Mouse (Mus musculus): ENCODE measurements at regions not wholly inside any gene's neighbourhood (a gene's known extent, or its start where the extent isn't known, plus 50 kb on each side); places are given as distances from the start of the nearest gene placed in this dataset.

- TF ChIP-seq CTCF (IDR thresholded peaks at IDR 0.05), result no peak
- DNase-seq, result no peak
- intact Hi-C loops (cut with DNase I), result no loop called here
- peak overlapping the region; percentile 43; the same call in 1 of the 2 replicates for H3K27ac ChIP-seq
- no peak overlapping the region for H3K4me3 ChIP-seq
These were observed 78.9 kb upstream of the Cav2 start for GRCm38 (mm10) chr6:17201916-17202636.

- no peak for DNase-seq
- Histone ChIP-seq H3K4me3 (no peak overlapping the region), H3K27ac (no peak overlapping the region)
- intact Hi-C loops (cut with DNase I), result no loop called here
- no peak for TF ChIP-seq CTCF (IDR thresholded peaks at IDR 0.05)
These were observed 77.7 kb upstream of the Cav2 start for GRCm38 (mm10) chr6:17203302-17203701.

GRCm38 (mm10) chr6:17203900-17204686, 76.9 kb upstream of the Cav2 start:
- intact Hi-C loops (cut with DNase I), result no loop called here
- Histone ChIP-seq H3K4me3 (no peak overlapping the region), H3K27ac (no peak overlapping the region)
- TF ChIP-seq CTCF (IDR thresholded peaks at IDR 0.05), result no peak
- DNase-seq, result no peak

GRCm38 (mm10) chr6:17206932-17207331, 74.1 kb upstream of the Cav2 start:
- no peak for DNase-seq
- H3K27ac ChIP-seq, result no peak overlapping the region
- H3K4me3 ChIP-seq, result no peak overlapping the region
- TF ChIP-seq CTCF (IDR thresholded peaks at IDR 0.05), result no peak
- intact Hi-C loops (cut with DNase I), result no loop called here

GRCm38 (mm10) chr6:17209792-17210191, 71.2 kb upstream of the Cav2 start:
- H3K27ac ChIP-seq, result peak overlapping the region; percentile 43; the same call in 1 of the 2 replicates
- no peak for TF ChIP-seq CTCF (IDR thresholded peaks at IDR 0.05)

GRCm38 (mm10) chr6:17211346-17211745, 69.6 kb upstream of the Cav2 start:
- intact Hi-C loops (cut with DNase I), result no loop called here
- peak overlapping the region; percentile 59 for H3K27ac ChIP-seq
- TF ChIP-seq CTCF (IDR thresholded peaks at IDR 0.05), result no peak
- DNase-seq, result no peak
- H3K4me3 ChIP-seq, result no peak overlapping the region

More at GRCm38 (mm10) chr6:17209792-17210191, 71.2 kb upstream of the Cav2 start:
- no peak overlapping the region for H3K4me3 ChIP-seq
- intact Hi-C loops (cut with DNase I), result no loop called here
- no peak for DNase-seq

- intact Hi-C loops (cut with DNase I), result no loop called here
- Histone ChIP-seq H3K4me3 (no peak overlapping the region), H3K27ac (no peak overlapping the region)
- DNase-seq, result no peak
- no peak for TF ChIP-seq CTCF (IDR thresholded peaks at IDR 0.05)
These were observed 66.2 kb upstream of the Cav2 start for GRCm38 (mm10) chr6:17214774-17215173.

- intact Hi-C loops (cut with DNase I), result no loop called here
- no peak overlapping the region for H3K27ac ChIP-seq
- no peak for TF ChIP-seq CTCF (IDR thresholded peaks at IDR 0.05)
- DNase-seq, result no peak
- no peak overlapping the region for H3K4me3 ChIP-seq
These were observed 64.5 kb upstream of the Cav2 start for GRCm38 (mm10) chr6:17216442-17216841.

GRCm38 (mm10) chr6:17223744-17224143, 57.2 kb upstream of the Cav2 start:
- H3K27ac ChIP-seq, result peak overlapping the region; percentile 73
- intact Hi-C loops (cut with DNase I), result no loop called here
- TF ChIP-seq CTCF (IDR thresholded peaks at IDR 0.05), result peak; percentile 23; the same call in 1 of the 2 replicates

GRCm38 (mm10) chr6:17224852-17225251, 56.1 kb upstream of the Cav2 start:
- peak; percentile 42 for DNase-seq
- H3K4me3 ChIP-seq, result no peak overlapping the region
- peak overlapping the region; percentile 73 for H3K27ac ChIP-seq
- intact Hi-C loops (cut with DNase I), result no loop called here
- no peak for TF ChIP-seq CTCF (IDR thresholded peaks at IDR 0.05)

More at GRCm38 (mm10) chr6:17223744-17224143, 57.2 kb upstream of the Cav2 start:
- DNase-seq, result no peak
- H3K4me3 ChIP-seq, result no peak overlapping the region

- H3K4me3 ChIP-seq, result no peak overlapping the region
- no peak for DNase-seq
- intact Hi-C loops (cut with DNase I), result no loop called here
- no peak for TF ChIP-seq CTCF (IDR thresholded peaks at IDR 0.05)
- H3K27ac ChIP-seq, result peak overlapping the region; percentile 24
These were observed 54.5 kb upstream of the Cav2 start for GRCm38 (mm10) chr6:17226483-17226882.
